Mouse (Mus musculus) hematopoietic stem cell, adult 5-6 weeks (primary cell): ENCODE data around the gene C9. TPM values are rescaled to one million over a fixed set of nuclear protein-coding genes. Genes with fewer than 3 reads are reported as not detected.

Experiments
- ATAC-seq, 2 experiments: fragments of 125-278 bp in 1 of 2; replicated peaks in 1 of 2; 2 replicates each; pipeline ENCODE4 v1.8.0; 2016 to 2017; ENCODE audit warnings: inconsistent platforms in 2 of 2, mild to moderate bottlenecking in 2 of 2, moderate number of reproducible peaks in 2 of 2, low read depth in 1 of 2, moderate TSS enrichment in 1 of 2; ENCODE audit not compliant: low FRiP score in 2 of 2, poor library complexity in 2 of 2, severe bottlenecking in 2 of 2, insufficient read depth in 1 of 2, low TSS enrichment in 1 of 2
- total RNA-seq: library from RNA; stranded (forward); fragments of 172-1452, 232-1000 nt; gene quantifications from 2 replicates; pipeline ENCODE4 v1.2.3, GENCODE M21; 2017

C9 gene
- total RNA-seq, 1 experiment from 2014 or later = not detected

- peak; percentile 98 to 100 for ATAC-seq
Measured at GRCm38 (mm10) chr15:6539639-6540338, 94.7 kb downstream of the C9 start.

Other genes with a start within 250 kb of the C9 start
- gene Dab2, start 145.5 kb upstream of the C9 start, total RNA-seq = 2.2 and 2.3 TPM in 2 replicates
- gene Fyb, start 77.5 kb downstream of the C9 start, total RNA-seq = 80.6 and 94.5 TPM in 2 replicates